Mouse (Mus musculus) hindbrain, postnatal 0 days (tissue): Measurements from ENCODE around the gene Psma5. TPM values are rescaled to one million over a fixed set of nuclear protein-coding genes. Genes with fewer than 3 reads are reported as not detected.
A peak's percentile ranks its signal among the peaks of the same experiment; 100 is the strongest.

ENCODE experiments used
- ATAC-seq: fragments of 200-750 bp; cut with Nextera tagmentation; 2 replicates; pipeline ENCODE4 v1.8.0; 2017; ENCODE audit warnings: mild to moderate bottlenecking, moderate TSS enrichment, moderate library complexity
- DNase-seq: peaks from one replicate; pipeline ENCODE4 v3.0.0-alpha.2; 2015; ENCODE audit warnings: low spot score
- H3K27ac ChIP-seq: fragments of 300-500 bp; sonication (generic); 2 replicates; pipeline ENCODE4 v1.5.1; 2014; ENCODE audit warnings: mild to moderate bottlenecking
- H3K27me3 ChIP-seq: fragments of 300-500 bp; sonication (generic); 2 replicates; pipeline ENCODE4 v1.6.1; 2014; ENCODE audit warnings: low read length, mixed read lengths; ENCODE audit not compliant: insufficient read depth
- H3K36me3 ChIP-seq: fragments of 300-500 bp; sonication (generic); 2 replicates; pipeline ENCODE4 v1.6.1; 2014; ENCODE audit warnings: low read length, mixed read lengths; ENCODE audit not compliant: insufficient read depth
- H3K4me1 ChIP-seq: fragments of 300-500 bp; sonication (generic); 2 replicates; pipeline ENCODE4 v1.6.1; 2014; ENCODE audit warnings: antibody characterized with exemption, low read length, mixed read lengths; ENCODE audit not compliant: insufficient read depth
- H3K4me2 ChIP-seq: fragments of 300-500 bp; sonication (generic); 2 replicates; pipeline ENCODE4 v1.6.1; 2014; ENCODE audit warnings: low read depth, mild to moderate bottlenecking, low read length, moderate library complexity, mixed read lengths
- H3K4me3 ChIP-seq: fragments of 300-500 bp; sonication (generic); 2 replicates; pipeline ENCODE4 v1.5.1; 2014; ENCODE audit warnings: low read length
- H3K9ac ChIP-seq: fragments of 300-500 bp; sonication (generic); replicated peaks from 2 replicates; pipeline ENCODE4 v1.6.1; 2014; ENCODE audit warnings: mild to moderate bottlenecking, low read length, moderate library complexity, mixed read lengths
- H3K9me3 ChIP-seq: fragments of 300-500 bp; sonication (generic); 2 replicates; pipeline ENCODE4 v1.6.1; 2016; ENCODE audit warnings: low read length, mixed read lengths
- CTCF ChIP-seq: IDR thresholded peaks from 2 replicates; pipeline ENCODE4 v1.5.1; 2016; ENCODE audit warnings: antibody characterized with exemption, control low read depth, low read depth
- WGBS: fragments of 180-500 bp; shearing (Covaris S2); extraction: QIAGEN DNeasy Blood & Tissue Kit; methylation state at CpG from one replicate; pipeline ENCODE4 v1.1.7; 2014; 5-methylcytosine and 5-hydroxymethylcytosine counted together
- polyA plus RNA-seq: library from polyadenylated mRNA; unstranded; fragments of >200 nt; fragmentation: Nextera tagmentation; extraction: Ambion mirVana; gene quantifications from 2 replicates; pipeline ENCODE4 v1.2.1, GENCODE M21; 2015
- total RNA-seq: library from RNA; depleted of rRNA; stranded (reverse); fragments of >200 nt; gene quantifications from 2 replicates; pipeline ENCODE4 v1.2.3, GENCODE M21; 2014

The Psma5 gene
- total and polyA plus RNA-seq, 2 experiments from 2014 or later: 93.6 to 238 TPM

DNA sequence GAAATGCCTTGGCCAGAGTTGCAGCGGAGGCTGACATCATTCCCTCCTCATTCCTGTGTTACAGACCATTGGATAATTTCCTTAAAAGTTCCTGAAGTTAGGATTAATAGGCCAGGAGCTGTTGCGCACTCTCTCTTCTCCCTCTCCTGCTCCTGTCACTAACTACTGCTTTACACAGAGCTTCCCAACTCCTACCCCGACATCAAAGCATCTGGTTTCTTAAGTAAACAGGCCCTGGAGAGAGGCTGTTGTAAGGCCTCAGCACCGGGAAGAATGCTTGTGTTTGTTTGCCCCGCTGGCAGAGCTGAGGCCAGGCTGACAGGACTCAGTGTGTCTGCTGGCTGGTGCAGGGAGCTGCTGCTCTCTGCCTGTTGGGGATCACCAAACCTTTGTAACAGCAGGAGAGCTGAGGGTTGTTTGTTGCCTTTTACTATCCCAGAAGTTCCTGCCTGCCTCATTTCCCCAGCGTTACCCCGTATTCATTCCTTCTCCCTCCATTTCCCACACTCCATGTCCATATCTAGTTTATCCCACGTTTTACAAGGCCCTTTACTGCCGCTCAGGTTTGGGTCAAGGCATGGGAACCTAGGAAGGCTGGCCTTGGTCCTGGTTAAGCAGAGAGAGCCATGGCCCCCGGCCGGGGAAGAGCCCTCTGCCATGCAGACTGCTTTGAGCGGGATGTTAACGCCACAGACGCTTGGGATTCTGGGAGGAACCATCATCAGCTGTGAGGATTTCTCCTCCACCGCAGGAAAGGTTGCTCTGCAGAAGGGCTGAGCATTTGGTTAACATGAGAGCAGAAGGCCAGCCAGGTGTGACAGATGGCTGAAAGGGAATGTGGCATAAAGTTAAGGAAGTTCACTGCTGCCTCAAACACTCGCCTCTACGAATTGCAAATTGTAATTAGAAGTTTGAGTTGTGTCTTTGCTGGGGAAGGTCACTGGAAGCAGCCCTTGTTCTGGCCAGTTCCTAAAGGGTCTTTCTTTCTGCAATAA is 31.4 kb downstream of the Psma5 start:
- DNase-seq (peak; percentile 63), ATAC-seq (peak; percentile 31; the same call in 1 of the 2 replicates)
- H3K4me2 ChIP-seq: peak overlapping the region; percentile 5
- H3K4me1 ChIP-seq: peaks cover 28% of the 10 kb centered on the region
- WGBS: 14% methylated on average over 17 of the region's 17 CpGs
- no peaks in the 10 kb centered on the region for H3K9me3 ChIP-seq
- no peak overlapping the region for H3K4me3 ChIP-seq
- peak overlapping the region; percentile 65 for H3K27ac ChIP-seq
- H3K9ac ChIP-seq: no peak overlapping the region
- no peak for TF ChIP-seq CTCF
- H3K27me3 ChIP-seq: no peaks in the 10 kb centered on the region
- no peaks in the 10 kb centered on the region for H3K36me3 ChIP-seq

DNA sequence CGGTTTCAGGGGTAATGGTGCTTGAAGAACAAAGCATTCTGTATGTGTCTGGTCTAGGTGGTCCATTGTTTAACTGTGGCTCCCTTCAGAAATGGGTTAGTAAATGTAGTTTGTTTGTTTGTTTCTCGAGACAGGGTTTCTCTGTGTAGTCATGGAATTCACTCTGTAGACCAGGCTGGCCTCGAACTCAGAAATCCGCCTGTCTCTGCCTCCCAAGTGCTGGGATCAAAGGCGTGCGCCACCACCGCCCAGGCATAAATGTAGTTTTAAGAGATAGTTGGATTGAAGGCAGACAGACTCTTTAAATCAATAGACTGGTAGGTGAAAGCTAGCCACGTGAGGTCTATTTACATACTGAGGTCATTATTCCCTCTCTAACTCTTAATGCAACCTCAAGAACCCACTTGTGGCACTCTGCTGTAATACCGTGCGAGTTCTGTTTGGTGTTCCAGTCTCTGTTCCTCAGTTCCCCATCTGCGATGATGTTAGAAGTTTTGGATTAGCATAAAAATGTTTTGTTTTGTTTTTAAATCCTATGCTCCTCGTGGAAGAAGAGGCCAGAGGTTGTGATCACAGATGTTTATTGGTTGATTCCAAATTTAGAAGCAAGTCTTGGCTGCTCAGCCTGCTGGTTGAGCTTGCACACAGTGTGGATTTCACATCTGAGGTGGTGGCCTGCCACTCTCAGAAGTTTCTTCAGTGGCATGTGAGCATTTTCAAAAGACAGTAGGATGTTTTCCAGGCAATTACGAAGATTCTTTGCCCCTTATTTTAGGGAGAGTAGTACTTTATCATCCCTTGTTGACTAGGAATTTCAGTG is 32.8 kb downstream of the Psma5 start:
- DNase-seq (no peak), ATAC-seq (no peak)
- H3K27me3 ChIP-seq: no peaks in the 10 kb centered on the region
- WGBS: 84% methylated on average over 13 of the region's 13 CpGs
- H3K4me2 ChIP-seq: no peak overlapping the region
- TF ChIP-seq CTCF: no peak
- no peak overlapping the region for H3K27ac ChIP-seq
- H3K4me1 ChIP-seq: peaks cover 28% of the 10 kb centered on the region
- H3K36me3 ChIP-seq: no peaks in the 10 kb centered on the region
- no peak overlapping the region for H3K9ac ChIP-seq
- no peak overlapping the region for H3K4me3 ChIP-seq
- H3K9me3 ChIP-seq: no peaks in the 10 kb centered on the region

DNA sequence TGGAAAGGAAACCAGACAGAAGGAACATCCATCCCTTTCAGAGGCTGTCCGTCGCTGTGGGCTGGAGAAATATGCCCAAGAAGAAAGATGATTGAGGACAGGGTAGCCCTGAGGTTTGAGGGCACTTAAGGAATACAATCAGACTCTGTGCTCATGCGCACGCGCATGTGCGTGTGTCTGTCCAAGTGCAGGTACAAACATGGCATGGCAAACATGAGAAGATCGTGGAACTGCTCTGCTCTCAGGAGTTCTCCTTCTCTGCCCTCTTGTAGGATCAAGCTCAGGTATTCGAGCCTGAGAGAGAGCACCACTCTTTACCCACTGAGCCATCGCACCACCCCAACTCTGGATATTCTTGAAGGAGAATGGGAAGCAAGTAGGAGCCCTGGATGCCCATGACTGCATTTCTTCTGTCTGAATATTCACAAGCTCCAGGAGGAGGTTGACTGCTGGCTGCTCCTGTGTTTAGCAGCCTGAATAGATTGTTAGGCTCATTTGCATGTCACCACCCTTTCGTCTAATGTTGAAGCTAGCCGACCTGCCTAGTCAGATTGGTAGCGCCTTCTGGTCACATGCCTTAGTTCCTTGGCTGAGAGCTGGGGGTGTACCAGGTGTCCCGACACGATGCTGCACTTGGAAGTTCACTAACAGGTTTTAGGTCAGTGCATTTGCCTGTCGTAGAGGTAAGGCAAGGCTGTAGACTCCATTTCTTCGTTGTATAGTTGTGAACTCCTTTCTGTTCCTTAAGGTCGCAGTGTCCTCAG is 34.5 kb downstream of the Psma5 start:
- no peaks in the 10 kb centered on the region for H3K9me3 ChIP-seq
- ATAC-seq (no peak), DNase-seq (no peak)
- H3K4me1 ChIP-seq: peaks cover 35% of the 10 kb centered on the region
- 65% methylated on average over 17 of the region's 17 CpGs for WGBS
- no peak for TF ChIP-seq CTCF
- H3K36me3 ChIP-seq: no peaks in the 10 kb centered on the region
- no peak overlapping the region for H3K4me2 ChIP-seq
- no peak overlapping the region for H3K4me3 ChIP-seq
- H3K27me3 ChIP-seq: no peaks in the 10 kb centered on the region
- no peak overlapping the region for H3K27ac ChIP-seq
- H3K9ac ChIP-seq: no peak overlapping the region

DNA sequence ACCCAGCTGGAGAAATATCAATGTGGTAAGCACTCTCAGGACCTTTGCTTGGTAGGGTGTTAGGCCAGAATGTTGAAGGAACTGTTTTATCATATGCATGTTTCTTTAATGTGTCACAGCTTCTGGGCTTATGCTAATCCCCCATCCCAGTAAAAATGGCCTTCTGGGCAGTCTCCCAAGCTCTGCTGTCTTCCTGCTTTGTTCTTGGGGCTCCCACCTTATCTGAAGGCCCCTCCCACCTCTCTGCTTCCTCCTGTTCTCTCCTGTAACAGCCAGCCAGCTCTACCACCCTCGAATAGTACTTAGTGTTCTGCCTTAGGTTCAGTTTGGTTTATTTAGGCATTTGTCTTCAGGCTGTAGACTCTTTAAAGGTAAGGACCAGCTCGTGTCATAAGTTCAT is 37.7 kb downstream of the Psma5 start:
- Histone ChIP-seq H3K27ac (no peak overlapping the region), H3K9ac (no peak overlapping the region), H3K4me2 (no peak overlapping the region), H3K4me1 (peaks cover 32% of the 10 kb centered on the region), H3K9me3 (no peaks in the 10 kb centered on the region), H3K36me3 (no peaks in the 10 kb centered on the region), H3K4me3 (no peak overlapping the region), H3K27me3 (no peaks in the 10 kb centered on the region)
- TF ChIP-seq CTCF: no peak
- WGBS: 47% methylated on average over 2 of the region's 2 CpGs
- no peak for DNase-seq
- no peak for ATAC-seq

DNA sequence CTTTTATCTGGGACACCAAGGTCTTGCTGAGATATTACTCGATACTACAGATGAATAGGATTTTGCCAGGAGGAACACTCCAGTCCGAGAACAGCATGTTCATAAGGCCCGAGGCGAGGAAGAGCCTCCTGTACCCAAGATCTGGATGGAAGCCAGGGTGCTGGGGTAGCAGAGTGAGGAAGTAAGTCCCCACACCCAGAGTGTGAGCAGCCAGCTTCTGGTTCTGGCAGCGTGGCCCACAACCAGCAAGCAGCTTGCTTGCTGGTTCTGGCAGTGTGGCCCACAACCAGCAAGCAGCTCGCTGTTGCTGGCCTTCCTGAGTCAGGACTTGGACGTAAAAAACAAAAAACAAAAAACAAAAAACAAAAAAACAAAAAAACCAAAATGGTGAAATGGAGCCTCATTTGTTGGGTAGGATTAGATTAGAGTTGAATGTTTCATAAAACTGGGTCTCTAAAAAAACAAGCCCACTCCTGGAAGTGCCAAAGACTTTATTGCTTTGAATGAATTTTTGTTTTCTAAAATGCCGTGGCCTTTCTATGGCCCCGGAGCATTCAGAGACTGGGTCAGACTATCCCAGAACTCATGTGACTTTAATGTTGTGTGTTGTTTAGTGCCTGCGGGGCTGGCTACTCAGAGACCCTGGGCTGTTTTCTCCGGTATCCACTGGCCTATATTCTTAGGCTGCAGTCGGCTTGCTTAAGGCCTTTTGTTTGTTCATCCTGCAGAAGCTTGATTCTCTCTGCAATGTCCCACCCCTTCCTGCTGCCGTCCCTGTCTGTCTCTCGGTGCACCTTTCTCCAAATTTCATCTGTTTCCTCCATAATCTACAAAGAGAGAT is 38.9 kb downstream of the Psma5 start:
- Histone ChIP-seq H3K4me3 (no peak overlapping the region), H3K4me1 (peaks cover 32% of the 10 kb centered on the region), H3K27me3 (no peaks in the 10 kb centered on the region), H3K4me2 (peak overlapping the region; percentile 43), H3K36me3 (no peaks in the 10 kb centered on the region), H3K9me3 (no peaks in the 10 kb centered on the region), H3K9ac (peak overlapping the region; percentile 22; the same call in 1 of the 2 replicates), H3K27ac (peak overlapping the region; percentile 78)
- no peak for TF ChIP-seq CTCF
- 20% methylated on average over 14 of the region's 14 CpGs for WGBS
- peak; percentile 59 for DNase-seq
- ATAC-seq: peak; percentile 39; the same call in 1 of the 2 replicates
